Mouse (Mus musculus) fibroblast of lung, adult 2 months (primary cell): ENCODE results near the gene Nkap.
"Not testable (repeated sequence)": the region's sequence is repeated elsewhere in the genome, so short reads cannot be mapped to it uniquely, and the experiment has no call there.

Experiments used
- DNase-seq: peaks from one replicate; pipeline ENCODE4 v3.0.0-alpha.2; 2011; ENCODE audit warnings: low read depth

Nkap gene

DNA sequence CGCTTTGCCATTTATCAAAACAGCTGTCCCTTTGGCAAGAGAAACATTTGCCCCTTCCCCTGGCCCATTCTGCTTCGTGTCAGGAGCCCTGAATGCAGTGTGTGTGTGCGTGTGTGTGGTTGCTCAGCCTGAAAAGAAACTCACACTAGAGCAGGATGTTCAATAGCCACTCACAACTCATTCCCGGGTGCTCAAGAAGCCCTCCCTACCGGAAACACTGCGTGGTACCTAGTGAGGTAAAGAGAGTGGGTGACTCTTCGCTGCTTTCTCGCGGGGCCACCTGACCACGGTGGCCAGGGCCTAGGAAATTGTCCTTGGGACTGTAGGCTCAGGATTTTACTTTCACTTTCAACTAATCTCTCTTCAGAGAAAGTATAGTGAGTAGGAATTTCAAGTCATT is 34.6 kb downstream of the Nkap start:
- DNase-seq, result no peak

DNA sequence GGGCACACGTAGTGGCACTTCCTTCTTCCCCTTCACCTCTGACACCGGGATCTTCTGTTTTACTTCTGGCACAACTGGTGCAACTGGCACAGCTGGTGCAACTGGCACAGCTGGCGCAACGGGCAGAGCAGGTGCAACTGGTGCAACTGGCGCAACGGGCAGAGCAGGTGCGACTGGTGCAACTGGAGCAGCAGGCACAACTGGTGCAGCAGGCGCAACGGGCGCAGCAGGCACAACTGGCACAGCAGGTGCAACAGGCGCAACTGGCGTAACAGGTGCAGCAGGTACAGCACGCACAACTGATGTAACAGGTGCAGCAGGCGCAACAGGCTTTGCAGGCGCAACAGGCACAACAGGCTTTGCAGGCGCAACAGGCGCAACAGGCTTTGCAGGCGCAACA is 36.5 kb downstream of the Nkap start:
- DNase-seq, result no peak

DNA sequence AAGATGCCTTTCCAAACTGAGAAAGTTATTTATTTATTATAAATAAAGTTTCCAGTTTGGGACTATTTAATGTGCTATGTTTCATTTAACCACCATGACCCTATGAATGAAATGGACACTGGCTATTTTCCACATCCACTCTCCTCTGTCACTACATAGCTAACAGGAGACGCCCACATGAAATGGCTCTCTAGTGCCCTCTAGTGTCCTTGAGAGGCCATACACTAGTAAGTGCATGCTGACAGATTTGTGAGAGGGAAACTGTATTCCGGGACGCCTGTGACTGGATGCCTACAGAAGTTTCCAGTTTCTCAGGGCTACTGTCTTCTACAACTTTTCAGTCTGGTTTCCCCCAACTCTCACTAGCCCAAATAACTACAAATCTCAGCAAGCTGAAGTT is 40.5 kb downstream of the Nkap start:
- DNase-seq, result no peak

DNA sequence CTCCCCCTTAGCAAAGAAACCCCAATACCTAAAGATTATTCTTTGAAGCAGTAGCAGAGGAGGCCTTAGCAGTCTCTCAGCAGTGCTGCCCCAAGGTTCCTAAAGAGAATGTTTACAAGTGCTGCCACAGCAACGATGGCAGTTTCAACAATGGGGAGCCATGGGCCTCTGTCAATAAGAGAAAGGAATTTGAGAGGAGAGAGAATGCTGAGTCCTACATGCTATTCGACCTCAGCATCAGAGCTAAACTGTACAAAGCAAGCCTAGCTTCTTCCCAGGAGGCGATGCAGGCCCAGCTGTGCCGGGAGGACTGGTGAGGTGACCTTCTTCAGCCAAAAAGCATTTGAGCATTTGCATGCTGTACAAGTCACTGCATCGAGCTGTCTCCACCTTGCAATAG is 42.1 kb downstream of the Nkap start, which contains the start of gene Akap14:
Gene Akap14, minus strand, starts transcription at position 101 of the 400 bp plus-strand sequence.
- no peak for DNase-seq

DNA sequence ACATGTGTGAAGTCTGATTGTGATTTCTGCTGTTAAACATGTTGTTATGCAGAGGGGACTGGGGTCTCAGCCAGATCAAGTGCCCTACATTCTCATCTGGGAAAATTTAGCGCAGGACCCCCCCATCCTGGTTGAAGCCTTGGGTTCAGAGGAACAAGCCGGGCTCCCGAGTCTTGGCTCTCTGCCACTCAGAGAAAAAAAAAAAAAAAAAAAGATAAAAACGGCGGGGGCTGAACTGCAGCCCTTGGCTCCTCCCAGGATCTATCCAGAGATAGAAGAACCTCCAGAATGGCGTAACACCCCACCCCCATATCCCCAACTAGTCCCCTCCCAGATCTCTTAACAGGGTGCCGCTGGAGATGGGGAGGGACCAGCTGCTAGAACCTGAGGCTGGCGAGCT is 57.8 kb downstream of the Nkap start:
- not testable (repeated sequence) for DNase-seq

DNA sequence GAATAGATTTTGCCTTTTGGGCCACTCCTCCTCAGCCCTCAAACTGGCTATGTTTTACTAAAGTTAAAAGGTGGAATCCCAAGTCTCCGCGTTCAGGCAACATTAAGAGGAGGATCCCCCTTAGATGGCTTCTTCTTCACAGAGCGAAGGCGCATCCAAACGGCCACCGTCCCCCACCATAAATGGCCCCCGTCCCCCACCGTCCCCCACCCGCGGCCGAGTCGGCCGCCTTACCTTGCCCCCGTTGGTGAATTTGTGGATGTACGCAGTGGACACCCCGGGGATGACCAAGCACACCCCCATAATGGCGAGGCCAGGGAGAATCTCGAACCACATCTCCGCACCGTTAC is 64.1 kb downstream of the Nkap start:
- DNase-seq, result no peak

DNA sequence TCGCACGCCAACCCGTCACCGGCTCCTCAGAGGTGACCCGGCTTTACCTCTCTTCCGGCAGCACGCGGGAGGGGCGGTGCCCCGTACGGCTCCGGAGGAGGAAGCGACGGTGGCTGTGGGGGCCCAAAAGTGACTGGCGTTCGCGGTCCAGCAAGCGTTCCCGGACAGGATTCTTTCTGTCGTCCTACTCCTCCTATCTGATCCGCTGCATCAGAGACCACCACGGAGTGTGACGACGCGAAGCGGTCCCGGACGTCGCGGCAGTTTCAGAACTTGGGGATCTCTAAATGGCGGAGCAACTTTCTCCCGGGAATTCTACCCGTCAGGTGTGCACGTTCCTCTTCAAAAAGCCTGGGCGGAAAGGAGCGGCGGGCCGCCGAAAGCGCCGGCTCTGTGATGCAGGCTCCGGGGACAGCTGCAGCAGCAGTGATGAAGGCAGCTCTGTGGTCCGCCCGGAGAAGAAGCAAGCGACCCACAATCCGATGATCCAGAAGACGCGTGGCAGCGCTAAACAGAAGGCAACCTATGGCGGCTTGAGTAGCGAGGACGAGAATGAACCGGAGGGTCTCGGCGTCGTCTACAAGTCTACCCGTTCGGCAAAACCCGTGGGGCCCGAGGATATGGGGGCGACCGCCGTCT is 64.6 kb downstream of the Nkap start, which contains the start of the genes Ndufa1 and Rnf113a1:
Gene Ndufa1, minus strand, starts transcription at position 59 of the 639 bp plus-strand sequence.
Gene Rnf113a1, plus strand, starts transcription at position 141 of the 639 bp plus-strand sequence.
- no peak for DNase-seq

DNA sequence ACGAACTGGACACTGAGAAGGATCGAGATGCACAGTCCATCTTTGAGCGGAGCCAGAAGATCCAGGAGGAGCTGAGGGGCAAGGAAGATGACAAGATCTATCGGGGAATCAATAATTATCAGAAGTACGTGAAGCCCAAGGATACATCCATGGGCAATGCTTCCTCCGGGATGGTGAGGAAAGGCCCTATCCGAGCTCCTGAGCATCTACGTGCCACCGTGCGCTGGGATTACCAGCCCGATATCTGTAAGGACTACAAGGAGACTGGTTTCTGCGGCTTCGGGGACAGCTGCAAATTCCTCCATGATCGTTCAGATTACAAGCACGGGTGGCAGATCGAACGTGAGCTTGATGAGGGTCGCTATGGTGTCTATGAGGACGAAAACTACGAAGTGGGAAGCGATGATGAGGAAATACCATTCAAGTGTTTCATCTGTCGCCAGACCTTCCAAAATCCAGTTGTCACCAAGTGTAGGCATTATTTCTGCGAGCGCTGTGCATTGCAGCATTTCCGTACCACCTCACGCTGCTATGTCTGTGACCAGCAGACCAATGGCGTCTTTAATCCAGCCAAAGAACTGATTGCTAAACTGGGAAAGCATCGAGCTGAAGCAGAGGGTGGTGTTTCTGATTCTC is 65.3 kb downstream of the Nkap start:
- DNase-seq, result no peak

DNA sequence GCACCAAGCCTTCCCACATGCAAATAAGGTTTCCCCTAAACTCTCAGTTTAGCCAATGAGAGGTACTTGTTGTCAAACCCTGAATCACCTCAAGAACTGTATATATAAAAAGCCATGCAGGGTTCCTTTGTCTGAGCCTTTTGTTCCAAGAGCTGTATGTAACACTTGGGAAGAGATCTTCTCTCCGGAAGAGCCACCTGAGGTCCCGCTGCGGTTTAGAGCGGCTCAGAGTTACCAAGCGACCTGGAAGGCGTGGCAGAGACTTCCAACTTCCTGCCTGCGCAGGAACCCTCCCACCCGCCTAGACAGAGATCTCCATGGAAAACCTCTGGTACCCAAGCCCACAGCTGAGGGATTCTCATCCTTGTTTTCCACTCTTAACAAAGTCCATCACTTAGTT is 72.1 kb downstream of the Nkap start:
- DNase-seq, result no peak
